Mouse (Mus musculus): Measurements from ENCODE around the gene Schip1. TPM values are rescaled to one million over a fixed set of nuclear protein-coding genes. Genes with fewer than 3 reads are reported as not detected.

The Schip1 gene
- polyA plus RNA-seq, 1 experiment from 2014 or later, result 73.7 TPM

- Histone ChIP-seq H3K4me2 (ENCODE audit: low read length) (no peak overlapping the region), H3K36me3 (ENCODE audit: control insufficient read depth, insufficient read depth, low read length) (no peaks in the 10 kb centered on the region), H3K9me3 (ENCODE audit: control insufficient read depth, low read length) (no peaks in the 10 kb centered on the region), H3K9ac (ENCODE audit: low read length) (no peak overlapping the region), H3K4me3 (ENCODE audit: control insufficient read depth in 1 of 2, insufficient read depth in 1 of 2, low read depth in 1 of 2, low read length in 2 of 2) (no peak overlapping the region), H3K27me3 (ENCODE audit: control insufficient read depth, insufficient read depth, low read length) (no peaks in the 10 kb centered on the region), H3K4me1 (ENCODE audit: control insufficient read depth in 2 of 2, insufficient read depth in 2 of 2, low read length in 2 of 2) (peaks cover 10 to 36% of the 10 kb centered on the region in 2 experiments), H3K27ac (replicated peaks in 1 of 2; ENCODE audit: control insufficient read depth in 1 of 2, insufficient read depth in 1 of 2, low read depth in 2 of 2, low read length in 2 of 2) (peak overlapping the region in 1 of 2 experiments; percentile 12; a peak in 1 of 4 replicates)
- WGBS, result 49% methylated on average over 3 of the region's 3 CpGs
- no peak for ATAC-seq (ENCODE audit: insufficient number of reproducible peaks, insufficient read depth, low FRiP score, low read depth)
Observed at GRCm38 (mm10) chr3:68536071-68536470, 471.5 kb downstream of the Schip1 start.

DNA sequence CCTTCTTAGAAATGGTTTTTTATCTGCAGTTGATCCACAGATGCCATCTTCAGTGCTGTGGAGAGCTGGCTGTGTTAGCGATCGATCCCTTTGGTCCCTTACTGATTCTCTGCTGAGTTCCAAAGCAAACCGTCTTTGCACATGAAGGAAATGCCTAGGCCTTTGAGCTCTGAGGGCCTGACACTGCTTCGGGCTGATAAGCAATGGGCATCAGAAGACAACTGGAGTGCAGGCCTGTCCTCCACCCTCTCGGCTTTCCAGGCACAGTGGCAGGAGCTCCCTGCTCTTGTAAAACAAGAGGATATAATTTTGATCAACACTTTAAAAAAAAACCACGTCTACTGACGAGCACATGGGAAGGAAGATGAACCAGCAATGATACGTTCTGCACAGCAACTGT, 477.1 kb downstream of the Schip1 start:
- Histone ChIP-seq H3K27me3 (ENCODE audit: control insufficient read depth, insufficient read depth, low read length) (no peaks in the 10 kb centered on the region), H3K36me3 (ENCODE audit: control insufficient read depth, insufficient read depth, low read length) (no peaks in the 10 kb centered on the region), H3K27ac (replicated peaks in 1 of 2; ENCODE audit: control insufficient read depth in 1 of 2, insufficient read depth in 1 of 2, low read depth in 2 of 2, low read length in 2 of 2) (no peak overlapping the region), H3K9ac (ENCODE audit: low read length) (no peak overlapping the region), H3K4me3 (ENCODE audit: control insufficient read depth in 1 of 2, insufficient read depth in 1 of 2, low read depth in 1 of 2, low read length in 2 of 2) (no peak overlapping the region), H3K4me2 (ENCODE audit: low read length) (no peak overlapping the region), H3K9me3 (ENCODE audit: control insufficient read depth, low read length) (no peaks in the 10 kb centered on the region), H3K4me1 (ENCODE audit: control insufficient read depth in 2 of 2, insufficient read depth in 2 of 2, low read length in 2 of 2) (peaks cover 3 to 17% of the 10 kb centered on the region in 2 experiments)
- 67% methylated on average over 8 of the region's 8 CpGs for WGBS
- ATAC-seq (ENCODE audit: insufficient number of reproducible peaks, insufficient read depth, low FRiP score, low read depth), result no peak

DNA sequence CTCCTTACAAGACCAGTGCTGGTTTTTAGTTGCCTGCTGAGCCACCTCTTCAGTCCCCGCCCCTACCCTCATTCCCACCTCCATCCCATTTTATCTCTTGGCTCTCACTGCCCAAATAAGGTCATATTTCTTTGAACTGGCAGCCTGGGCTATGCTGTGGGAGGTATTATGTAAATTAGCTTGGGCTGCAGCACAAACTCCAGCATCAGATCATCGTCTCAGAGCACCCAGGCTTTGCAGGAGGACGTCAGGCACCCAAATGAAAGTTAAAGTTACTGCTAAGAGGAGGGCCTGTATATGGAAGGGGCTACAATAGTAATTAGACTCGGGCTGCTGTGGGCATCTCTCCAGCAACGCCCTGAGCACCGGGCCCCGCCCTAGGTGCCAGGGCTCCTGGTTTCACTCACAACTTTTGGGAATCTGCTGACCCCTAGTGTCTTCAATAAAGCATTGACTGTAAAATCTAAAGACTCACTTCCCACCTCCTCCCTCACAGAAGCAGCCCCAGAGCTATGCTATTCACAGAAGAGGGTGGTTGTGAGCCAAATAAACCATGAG, 478.4 kb downstream of the Schip1 start:
- Histone ChIP-seq H3K27ac (replicated peaks in 1 of 2; ENCODE audit: control insufficient read depth in 1 of 2, insufficient read depth in 1 of 2, low read depth in 2 of 2, low read length in 2 of 2) (no peak overlapping the region), H3K9me3 (ENCODE audit: control insufficient read depth, low read length) (no peaks in the 10 kb centered on the region), H3K4me1 (ENCODE audit: control insufficient read depth in 2 of 2, insufficient read depth in 2 of 2, low read length in 2 of 2) (peaks cover 3 to 17% of the 10 kb centered on the region in 2 experiments), H3K9ac (ENCODE audit: low read length) (peak overlapping the region; percentile 39), H3K36me3 (ENCODE audit: control insufficient read depth, insufficient read depth, low read length) (no peaks in the 10 kb centered on the region), H3K4me2 (ENCODE audit: low read length) (peak overlapping the region; percentile 66), H3K27me3 (ENCODE audit: control insufficient read depth, insufficient read depth, low read length) (no peaks in the 10 kb centered on the region), H3K4me3 (ENCODE audit: control insufficient read depth in 1 of 2, insufficient read depth in 1 of 2, low read depth in 1 of 2, low read length in 2 of 2) (peak overlapping the region; percentile 22 to 35)
- ATAC-seq (ENCODE audit: insufficient number of reproducible peaks, insufficient read depth, low FRiP score, low read depth), result peak; percentile 66; the same call in 1 of the 2 replicates
- WGBS, result 4% methylated on average over 7 of the region's 7 CpGs

DNA sequence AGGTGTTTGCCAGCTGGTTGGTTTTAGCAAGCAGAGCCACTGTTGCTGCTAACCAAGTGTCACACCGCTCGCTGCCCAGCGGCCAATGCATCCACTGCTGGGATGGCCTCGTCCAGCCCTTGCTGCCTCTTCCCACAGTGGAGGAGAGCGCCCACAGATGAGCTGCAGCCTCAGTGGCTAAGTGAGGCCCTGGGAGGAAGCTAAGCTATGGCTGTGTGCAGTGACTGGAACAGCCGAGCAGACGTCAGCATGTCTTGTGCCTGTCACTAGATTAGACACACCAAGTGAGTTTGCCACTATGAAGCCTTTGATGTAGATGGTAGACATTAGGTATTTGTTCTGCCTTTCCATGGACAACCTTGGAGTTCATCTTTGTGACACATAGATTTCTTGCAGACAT, 480.2 kb downstream of the Schip1 start:
- Histone ChIP-seq H3K36me3 (ENCODE audit: control insufficient read depth, insufficient read depth, low read length) (no peaks in the 10 kb centered on the region), H3K4me1 (ENCODE audit: control insufficient read depth in 2 of 2, insufficient read depth in 2 of 2, low read length in 2 of 2) (peaks cover 6 to 18% of the 10 kb centered on the region in 2 experiments), H3K9ac (ENCODE audit: low read length) (no peak overlapping the region), H3K27me3 (ENCODE audit: control insufficient read depth, insufficient read depth, low read length) (no peaks in the 10 kb centered on the region), H3K4me2 (ENCODE audit: low read length) (no peak overlapping the region), H3K27ac (replicated peaks in 1 of 2; ENCODE audit: control insufficient read depth in 1 of 2, insufficient read depth in 1 of 2, low read depth in 2 of 2, low read length in 2 of 2) (no peak overlapping the region), H3K4me3 (ENCODE audit: control insufficient read depth in 1 of 2, insufficient read depth in 1 of 2, low read depth in 1 of 2, low read length in 2 of 2) (no peak overlapping the region), H3K9me3 (ENCODE audit: control insufficient read depth, low read length) (no peaks in the 10 kb centered on the region)
- ATAC-seq (ENCODE audit: insufficient number of reproducible peaks, insufficient read depth, low FRiP score, low read depth), result no peak
- 66% methylated on average over 7 of the region's 7 CpGs for WGBS

- Histone ChIP-seq H3K27me3 (ENCODE audit: control insufficient read depth, insufficient read depth, low read length) (no peaks in the 10 kb centered on the region), H3K27ac (replicated peaks in 1 of 2; ENCODE audit: control insufficient read depth in 1 of 2, insufficient read depth in 1 of 2, low read depth in 2 of 2, low read length in 2 of 2) (no peak overlapping the region), H3K9me3 (ENCODE audit: control insufficient read depth, low read length) (no peaks in the 10 kb centered on the region), H3K4me1 (ENCODE audit: control insufficient read depth in 2 of 2, insufficient read depth in 2 of 2, low read length in 2 of 2) (peaks cover 8 to 21% of the 10 kb centered on the region in 2 experiments), H3K4me3 (ENCODE audit: control insufficient read depth in 1 of 2, insufficient read depth in 1 of 2, low read depth in 1 of 2, low read length in 2 of 2) (no peak overlapping the region), H3K9ac (ENCODE audit: low read length) (no peak overlapping the region), H3K36me3 (ENCODE audit: control insufficient read depth, insufficient read depth, low read length) (no peaks in the 10 kb centered on the region), H3K4me2 (ENCODE audit: low read length) (no peak overlapping the region)
- no peak for ATAC-seq (ENCODE audit: insufficient number of reproducible peaks, insufficient read depth, low FRiP score, low read depth)
- WGBS, result 58% methylated on average over 6 of the region's 6 CpGs
Observed at GRCm38 (mm10) chr3:68545898-68546297, 481.3 kb downstream of the Schip1 start.

DNA sequence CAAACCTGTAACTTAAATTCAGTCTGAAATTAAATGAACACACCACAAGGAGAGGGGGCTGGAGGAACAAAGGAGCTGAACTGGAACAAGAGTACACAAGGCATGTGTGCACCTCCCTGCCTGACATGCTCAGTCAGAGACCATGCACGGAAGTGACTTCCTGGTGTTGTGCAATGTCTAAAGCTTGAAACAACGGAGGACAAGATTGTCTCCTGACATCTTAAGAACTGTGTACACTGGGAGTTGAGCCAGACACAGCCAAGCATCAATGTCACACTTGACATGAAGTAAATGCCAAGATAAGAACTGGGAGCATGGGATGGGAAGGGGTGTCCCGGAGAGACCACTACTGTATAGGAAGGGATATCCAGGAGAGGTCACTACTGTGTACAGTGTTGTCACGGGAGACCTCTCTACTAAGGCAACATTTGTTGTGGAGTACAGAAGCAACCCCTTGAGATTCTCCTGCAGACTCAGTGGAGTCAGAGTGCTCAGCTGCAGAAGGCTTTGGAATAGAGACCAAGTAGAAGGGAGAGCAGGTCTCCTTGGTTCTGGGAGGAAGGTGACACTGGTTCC, 490.6 kb downstream of the Schip1 start:
- H3K27me3 ChIP-seq (ENCODE audit: control insufficient read depth, insufficient read depth, low read length), result no peaks in the 10 kb centered on the region
- H3K4me3 ChIP-seq (ENCODE audit: control insufficient read depth in 1 of 2, insufficient read depth in 1 of 2, low read depth in 1 of 2, low read length in 2 of 2), result no peak overlapping the region
- no peaks in the 10 kb centered on the region for H3K36me3 ChIP-seq (ENCODE audit: control insufficient read depth, insufficient read depth, low read length)
- no peak overlapping the region for H3K27ac ChIP-seq (replicated peaks in 1 of 2; ENCODE audit: control insufficient read depth in 1 of 2, insufficient read depth in 1 of 2, low read depth in 2 of 2, low read length in 2 of 2)
- no peak overlapping the region for H3K4me2 ChIP-seq (ENCODE audit: low read length)
- no peak overlapping the region for H3K9ac ChIP-seq (ENCODE audit: low read length)
- H3K4me1 ChIP-seq (ENCODE audit: control insufficient read depth in 2 of 2, insufficient read depth in 2 of 2, low read length in 2 of 2), result peaks cover 6 to 24% of the 10 kb centered on the region in 2 experiments
- 19% methylated on average over 4 of the region's 4 CpGs for WGBS
- ATAC-seq (ENCODE audit: insufficient number of reproducible peaks, insufficient read depth, low FRiP score, low read depth), result no peak
- H3K9me3 ChIP-seq (ENCODE audit: control insufficient read depth, low read length), result no peaks in the 10 kb centered on the region

- no peak overlapping the region for H3K4me3 ChIP-seq (ENCODE audit: control insufficient read depth in 1 of 2, insufficient read depth in 1 of 2, low read depth in 1 of 2, low read length in 2 of 2)
- H3K36me3 ChIP-seq (ENCODE audit: control insufficient read depth, insufficient read depth, low read length), result no peaks in the 10 kb centered on the region
- H3K9me3 ChIP-seq (ENCODE audit: control insufficient read depth, low read length), result no peaks in the 10 kb centered on the region
- no peak for ATAC-seq (ENCODE audit: insufficient number of reproducible peaks, insufficient read depth, low FRiP score, low read depth)
- no peaks in the 10 kb centered on the region for H3K27me3 ChIP-seq (ENCODE audit: control insufficient read depth, insufficient read depth, low read length)
- no peak overlapping the region for H3K27ac ChIP-seq (replicated peaks in 1 of 2; ENCODE audit: control insufficient read depth in 1 of 2, insufficient read depth in 1 of 2, low read depth in 2 of 2, low read length in 2 of 2)
- 75% methylated on average over 9 of the region's 9 CpGs for WGBS
- H3K9ac ChIP-seq (ENCODE audit: low read length), result no peak overlapping the region
- peaks cover 6 to 22% of the 10 kb centered on the region in 2 experiments for H3K4me1 ChIP-seq (ENCODE audit: control insufficient read depth in 2 of 2, insufficient read depth in 2 of 2, low read length in 2 of 2)
- no peak overlapping the region for H3K4me2 ChIP-seq (ENCODE audit: low read length)
Observed at GRCm38 (mm10) chr3:68556891-68557290, 492.3 kb downstream of the Schip1 start.

DNA sequence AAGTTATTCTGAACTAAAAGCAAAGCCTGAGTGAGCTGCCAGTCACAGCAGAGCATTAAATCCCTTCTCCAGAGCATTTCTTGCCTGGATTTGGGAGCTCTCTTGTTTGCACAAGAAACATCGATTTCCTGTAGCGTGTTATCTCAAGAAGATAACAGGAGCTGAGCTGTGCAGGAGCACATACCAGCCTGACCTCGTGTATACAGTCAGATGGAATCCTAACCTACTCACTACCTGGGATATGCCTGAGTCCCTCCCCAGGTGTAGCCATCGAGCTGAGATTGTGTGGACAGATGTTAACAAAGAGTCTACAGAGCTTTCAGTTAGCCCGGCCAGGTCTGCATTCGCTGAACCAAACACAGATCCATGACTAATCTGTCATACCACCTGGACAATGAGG, 494.1 kb downstream of the Schip1 start:
- Histone ChIP-seq H3K9me3 (ENCODE audit: control insufficient read depth, low read length) (no peaks in the 10 kb centered on the region), H3K27me3 (ENCODE audit: control insufficient read depth, insufficient read depth, low read length) (no peaks in the 10 kb centered on the region), H3K4me3 (ENCODE audit: control insufficient read depth in 1 of 2, insufficient read depth in 1 of 2, low read depth in 1 of 2, low read length in 2 of 2) (no peak overlapping the region), H3K9ac (ENCODE audit: low read length) (no peak overlapping the region), H3K36me3 (ENCODE audit: control insufficient read depth, insufficient read depth, low read length) (no peaks in the 10 kb centered on the region), H3K27ac (replicated peaks in 1 of 2; ENCODE audit: control insufficient read depth in 1 of 2, insufficient read depth in 1 of 2, low read depth in 2 of 2, low read length in 2 of 2) (no peak overlapping the region), H3K4me1 (ENCODE audit: control insufficient read depth in 2 of 2, insufficient read depth in 2 of 2, low read length in 2 of 2) (peaks cover 6 to 19% of the 10 kb centered on the region in 2 experiments), H3K4me2 (ENCODE audit: low read length) (no peak overlapping the region)
- ATAC-seq (ENCODE audit: insufficient number of reproducible peaks, insufficient read depth, low FRiP score, low read depth), result no peak
- WGBS, result 28% methylated on average over 6 of the region's 6 CpGs
